Mouse (Mus musculus): Measurements from ENCODE around the gene Bmp4. TPM values are rescaled to one million over a fixed set of nuclear protein-coding genes. Genes with fewer than 3 reads are reported as not detected.

Gene Bmp4
- 12.3 and 16.4 TPM in 2 replicates for polyA plus RNA-seq (2014; fragmentation: Nextera tagmentation; extraction: Ambion mirVana)

DNA sequence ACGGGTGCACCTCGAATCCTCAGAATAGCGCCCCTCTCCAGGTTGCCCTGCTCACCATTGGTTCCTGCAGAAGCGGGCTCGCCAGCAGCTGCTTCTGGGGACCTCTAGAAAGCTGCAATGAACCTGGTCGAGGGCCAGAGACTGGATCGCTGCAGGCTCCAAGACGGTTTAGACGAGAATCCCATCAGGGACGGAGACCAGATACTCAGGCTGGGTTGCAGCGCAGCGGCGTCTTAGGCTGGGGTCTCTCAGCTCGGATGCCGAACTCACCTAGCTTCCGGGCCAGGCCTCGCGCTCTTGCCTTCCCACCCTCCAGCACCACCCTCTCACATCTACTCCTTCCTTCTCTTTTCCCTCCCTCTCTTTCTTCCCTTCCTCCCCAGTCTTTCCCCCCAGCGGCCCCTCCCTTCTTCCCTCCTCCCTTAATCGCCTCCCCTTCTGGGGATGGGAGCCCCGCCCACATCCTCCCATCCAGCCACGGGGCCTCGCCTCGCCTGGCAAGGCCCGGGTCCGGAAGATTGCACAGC lies at the start of gene Bmp4:
TSS of gene Bmp4 (minus strand) at position 421 of the 527 bp plus-strand sequence.
- Histone ChIP-seq H3K4me3 (ENCODE audit: low read depth, low read length) (peak within 1 kb of the TSS; percentile 62), H3K4me2 (ENCODE audit: low read depth, low read length) (peak within 1 kb of the TSS; percentile 75), H3K27ac (replicated peaks; ENCODE audit: low read depth, low read length) (peak within 1 kb of the TSS; percentile 91), H3K9ac (ENCODE audit: low read depth, low read length) (peak within 1 kb of the TSS; percentile 67), H3K4me1 (ENCODE audit: control insufficient read depth, insufficient read depth, low read length) (no peaks in the 10 kb centered on the region; the same call in 1 of the 2 replicates), H3K27me3 (replicated peaks; ENCODE audit: control insufficient read depth, insufficient read depth, low read length) (peaks cover 30% of the 10 kb centered on the region), H3K9me3 (ENCODE audit: control insufficient read depth, low read length) (no peaks in the 10 kb centered on the region), H3K36me3 (ENCODE audit: control insufficient read depth, insufficient read depth, low read length) (no peaks in the 10 kb centered on the region)
- DNase-seq (ENCODE audit: low spot score) (peak; percentile 81), ATAC-seq (ENCODE audit: low read depth) (peak; percentile 24)
- WGBS, result 3% methylated on average over 26 of the region's 26 CpGs

DNA sequence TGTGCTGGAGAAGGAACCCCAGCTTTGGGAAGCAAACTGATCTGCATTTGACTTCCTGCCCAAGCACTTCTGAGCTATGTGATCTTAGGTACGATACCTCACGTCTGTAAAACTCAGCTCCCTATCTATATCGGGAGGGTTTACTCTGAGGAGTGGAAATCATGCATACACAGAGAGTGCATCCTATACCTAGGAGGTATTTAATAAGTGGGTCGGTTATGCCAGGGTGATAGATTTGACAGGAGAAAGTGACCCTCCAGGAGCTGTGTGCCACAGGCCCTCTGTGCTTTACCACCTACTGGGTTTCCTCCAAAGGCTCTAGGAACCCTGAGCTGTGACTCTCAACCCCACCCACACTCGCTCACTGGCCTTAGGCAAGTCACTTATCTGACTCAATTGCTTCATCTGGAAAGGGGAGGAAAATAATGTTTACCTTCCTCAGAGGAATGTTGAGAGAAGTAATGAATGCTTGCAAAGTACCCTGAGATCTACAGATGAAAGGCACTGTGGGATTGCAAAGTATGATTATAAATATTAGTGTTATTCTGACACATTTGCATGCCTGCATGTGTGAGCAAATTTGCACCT lies 49.1 kb upstream of the Bmp4 start:
- Histone ChIP-seq H3K9ac (ENCODE audit: low read depth, low read length) (no peak overlapping the region), H3K27ac (replicated peaks; ENCODE audit: low read depth, low read length) (no peak overlapping the region), H3K9me3 (ENCODE audit: control insufficient read depth, low read length) (no peaks in the 10 kb centered on the region), H3K27me3 (replicated peaks; ENCODE audit: control insufficient read depth, insufficient read depth, low read length) (no peaks in the 10 kb centered on the region), H3K4me1 (ENCODE audit: control insufficient read depth, insufficient read depth, low read length) (peaks cover 12% of the 10 kb centered on the region), H3K4me3 (ENCODE audit: low read depth, low read length) (no peak overlapping the region), H3K36me3 (ENCODE audit: control insufficient read depth, insufficient read depth, low read length) (no peaks in the 10 kb centered on the region), H3K4me2 (ENCODE audit: low read depth, low read length) (no peak overlapping the region)
- ATAC-seq (ENCODE audit: low read depth) (no peak), DNase-seq (ENCODE audit: low spot score) (no peak)
- 78% methylated on average over 5 of the region's 5 CpGs for WGBS

DNA sequence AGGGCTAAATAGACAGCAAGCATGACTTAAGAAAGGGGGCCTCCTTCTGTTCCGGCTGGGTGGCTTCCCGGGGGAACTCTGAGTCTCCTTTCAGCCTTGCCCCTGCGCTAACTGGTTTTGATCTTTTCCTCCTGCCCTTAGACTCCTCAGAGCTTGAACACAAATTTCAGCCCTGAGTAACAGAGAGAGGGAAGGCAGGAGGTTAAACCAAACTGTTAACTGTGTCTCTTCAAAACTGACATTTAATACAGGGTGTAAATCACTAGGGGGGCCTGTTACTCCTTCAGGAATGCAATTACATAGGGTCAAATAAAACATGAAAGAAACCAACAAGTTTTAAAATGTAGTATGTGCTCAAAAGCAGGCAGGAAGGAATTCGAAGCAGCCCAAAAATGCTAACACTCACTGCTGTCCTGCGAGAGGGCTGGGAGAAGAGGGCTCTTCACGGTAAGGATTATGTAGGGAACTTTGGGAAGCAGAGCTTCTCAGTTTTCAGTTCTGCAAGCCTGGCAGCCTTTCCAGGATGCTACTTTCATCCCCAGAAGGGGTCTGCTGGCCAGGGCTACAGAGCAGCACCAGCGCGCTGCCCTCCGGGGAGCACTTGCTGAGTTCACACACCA lies 46.1 kb upstream of the Bmp4 start:
- Histone ChIP-seq H3K4me2 (ENCODE audit: low read depth, low read length) (peak overlapping the region; percentile 40), H3K4me1 (ENCODE audit: control insufficient read depth, insufficient read depth, low read length) (peaks cover 12% of the 10 kb centered on the region), H3K27ac (replicated peaks; ENCODE audit: low read depth, low read length) (no peak overlapping the region; the same call in 1 of the 2 replicates), H3K4me3 (ENCODE audit: low read depth, low read length) (no peak overlapping the region), H3K27me3 (replicated peaks; ENCODE audit: control insufficient read depth, insufficient read depth, low read length) (no peaks in the 10 kb centered on the region), H3K9me3 (ENCODE audit: control insufficient read depth, low read length) (no peaks in the 10 kb centered on the region), H3K9ac (ENCODE audit: low read depth, low read length) (no peak overlapping the region; the same call in 1 of the 2 replicates), H3K36me3 (ENCODE audit: control insufficient read depth, insufficient read depth, low read length) (no peaks in the 10 kb centered on the region)
- DNase-seq (ENCODE audit: low spot score) (peak; percentile 65), ATAC-seq (ENCODE audit: low read depth) (peak; percentile 60)
- 8% methylated on average over 9 of the region's 9 CpGs for WGBS

- WGBS, result 89% methylated on average over 5 of the region's 5 CpGs
Measured at GRCm38 (mm10) chr14:46430231-46430630, 39.8 kb upstream of the Bmp4 start.

DNA sequence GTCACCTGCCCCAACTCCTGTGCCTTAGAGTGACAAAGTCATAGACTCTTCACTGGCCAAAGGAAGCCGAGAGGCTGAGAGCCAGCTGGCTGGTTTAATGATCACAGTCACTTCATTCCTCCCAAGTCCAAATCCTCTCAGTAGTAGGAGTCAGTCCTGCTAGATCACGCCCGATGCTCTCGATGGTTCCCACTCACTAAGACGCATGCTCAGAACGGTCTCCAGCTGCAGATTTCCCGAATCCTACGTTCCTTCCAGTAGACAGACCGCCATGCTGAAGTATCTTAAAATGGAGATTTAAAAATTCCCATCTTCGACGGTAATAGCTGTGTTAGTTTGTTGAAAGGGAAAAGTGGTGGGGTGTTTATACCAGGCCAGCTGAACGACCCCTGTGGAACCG lies 36.8 kb upstream of the Bmp4 start:
- 0 out of 2 replicates have a peak, but pooled peaks cover 2% of the 10 kb centered on the region for H3K4me1 ChIP-seq (ENCODE audit: control insufficient read depth, insufficient read depth, low read length)
- ATAC-seq (ENCODE audit: low read depth), result no peak
- H3K4me3 ChIP-seq (ENCODE audit: low read depth, low read length), result no peak overlapping the region
- no peak overlapping the region for H3K27ac ChIP-seq (replicated peaks; ENCODE audit: low read depth, low read length)
- no peak overlapping the region for H3K9ac ChIP-seq (ENCODE audit: low read depth, low read length)
- H3K27me3 ChIP-seq (replicated peaks; ENCODE audit: control insufficient read depth, insufficient read depth, low read length), result no peaks in the 10 kb centered on the region
- H3K36me3 ChIP-seq (ENCODE audit: control insufficient read depth, insufficient read depth, low read length), result no peaks in the 10 kb centered on the region
- no peak for DNase-seq (ENCODE audit: low spot score)
- peaks cover 3% of the 10 kb centered on the region; the same call in 1 of the 2 replicates for H3K9me3 ChIP-seq (ENCODE audit: control insufficient read depth, low read length)
- H3K4me2 ChIP-seq (ENCODE audit: low read depth, low read length), result no peak overlapping the region
- 94% methylated on average over 13 of the region's 13 CpGs for WGBS

More at GRCm38 (mm10) chr14:46430231-46430630, 39.8 kb upstream of the Bmp4 start:
- DNase-seq (ENCODE audit: low spot score) (no peak), ATAC-seq (ENCODE audit: low read depth) (no peak)
- no peaks in the 10 kb centered on the region for H3K36me3 ChIP-seq (ENCODE audit: control insufficient read depth, insufficient read depth, low read length)
- no peak overlapping the region for H3K27ac ChIP-seq (replicated peaks; ENCODE audit: low read depth, low read length)
- H3K9me3 ChIP-seq (ENCODE audit: control insufficient read depth, low read length), result peaks cover 3% of the 10 kb centered on the region; the same call in 1 of the 2 replicates
- no peak overlapping the region for H3K4me2 ChIP-seq (ENCODE audit: low read depth, low read length)
- no peak overlapping the region for H3K9ac ChIP-seq (ENCODE audit: low read depth, low read length)
- H3K4me1 ChIP-seq (ENCODE audit: control insufficient read depth, insufficient read depth, low read length), result no peaks in the 10 kb centered on the region
- no peak overlapping the region for H3K4me3 ChIP-seq (ENCODE audit: low read depth, low read length)
- H3K27me3 ChIP-seq (replicated peaks; ENCODE audit: control insufficient read depth, insufficient read depth, low read length), result no peaks in the 10 kb centered on the region

- Histone ChIP-seq H3K27ac (replicated peaks; ENCODE audit: low read depth, low read length) (no peak overlapping the region), H3K4me1 (ENCODE audit: control insufficient read depth, insufficient read depth, low read length) (0 out of 2 replicates have a peak, but pooled peaks cover 2% of the 10 kb centered on the region), H3K4me3 (ENCODE audit: low read depth, low read length) (no peak overlapping the region), H3K9me3 (ENCODE audit: control insufficient read depth, low read length) (peaks cover 3% of the 10 kb centered on the region; the same call in 1 of the 2 replicates), H3K9ac (ENCODE audit: low read depth, low read length) (no peak overlapping the region), H3K27me3 (replicated peaks; ENCODE audit: control insufficient read depth, insufficient read depth, low read length) (no peaks in the 10 kb centered on the region), H3K4me2 (ENCODE audit: low read depth, low read length) (no peak overlapping the region), H3K36me3 (ENCODE audit: control insufficient read depth, insufficient read depth, low read length) (no peaks in the 10 kb centered on the region)
- DNase-seq (ENCODE audit: low spot score), result no peak
- WGBS, result 81% methylated on average over 3 of the region's 3 CpGs
- ATAC-seq (ENCODE audit: low read depth), result no peak
Measured at GRCm38 (mm10) chr14:46421823-46422222, 31.4 kb upstream of the Bmp4 start.

DNA sequence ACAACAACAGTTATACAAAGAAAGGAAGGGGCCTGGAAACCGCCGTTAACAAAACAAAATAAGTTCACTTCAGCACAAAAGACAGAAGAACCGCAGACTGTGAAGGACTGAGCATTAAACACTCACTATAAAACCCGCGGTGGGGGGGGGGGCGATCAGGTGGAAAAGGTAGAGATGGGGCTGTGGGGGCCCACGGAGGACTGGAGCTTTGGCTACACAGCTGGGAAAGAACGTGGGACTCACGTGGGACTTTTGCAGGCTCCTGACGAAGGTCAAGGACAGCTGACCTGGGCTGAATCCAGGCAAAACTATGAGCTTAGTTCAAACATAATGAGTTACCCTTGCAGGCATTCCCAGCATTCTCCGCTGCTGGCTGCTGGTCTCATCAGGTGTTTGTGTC lies 28.8 kb upstream of the Bmp4 start:
- Histone ChIP-seq H3K4me3 (ENCODE audit: low read depth, low read length) (no peak overlapping the region), H3K4me2 (ENCODE audit: low read depth, low read length) (no peak overlapping the region), H3K4me1 (ENCODE audit: control insufficient read depth, insufficient read depth, low read length) (0 out of 2 replicates have a peak, but pooled peaks cover 2% of the 10 kb centered on the region), H3K27me3 (replicated peaks; ENCODE audit: control insufficient read depth, insufficient read depth, low read length) (no peaks in the 10 kb centered on the region), H3K27ac (replicated peaks; ENCODE audit: low read depth, low read length) (no peak overlapping the region), H3K36me3 (ENCODE audit: control insufficient read depth, insufficient read depth, low read length) (no peaks in the 10 kb centered on the region), H3K9ac (ENCODE audit: low read depth, low read length) (no peak overlapping the region), H3K9me3 (ENCODE audit: control insufficient read depth, low read length) (0 out of 2 replicates have a peak, but pooled peaks cover 6% of the 10 kb centered on the region)
- WGBS, result 45% methylated on average over 10 of the region's 11 CpGs
- DNase-seq (ENCODE audit: low spot score), result no peak
- no peak for ATAC-seq (ENCODE audit: low read depth)

- H3K9me3 ChIP-seq (ENCODE audit: control insufficient read depth, low read length), result 0 out of 2 replicates have a peak, but pooled peaks cover 6% of the 10 kb centered on the region
- DNase-seq (ENCODE audit: low spot score) (no peak), ATAC-seq (ENCODE audit: low read depth) (no peak)
- WGBS, result 65% methylated on average over 15 of the region's 15 CpGs
- no peaks in the 10 kb centered on the region for H3K27me3 ChIP-seq (replicated peaks; ENCODE audit: control insufficient read depth, insufficient read depth, low read length)
- no peak overlapping the region for H3K9ac ChIP-seq (ENCODE audit: low read depth, low read length)
- H3K4me1 ChIP-seq (ENCODE audit: control insufficient read depth, insufficient read depth, low read length), result 0 out of 2 replicates have a peak, but pooled peaks cover 2% of the 10 kb centered on the region
- H3K27ac ChIP-seq (replicated peaks; ENCODE audit: low read depth, low read length), result no peak overlapping the region
- H3K36me3 ChIP-seq (ENCODE audit: control insufficient read depth, insufficient read depth, low read length), result no peaks in the 10 kb centered on the region
- H3K4me3 ChIP-seq (ENCODE audit: low read depth, low read length), result no peak overlapping the region
- H3K4me2 ChIP-seq (ENCODE audit: low read depth, low read length), result no peak overlapping the region
Measured at GRCm38 (mm10) chr14:46418371-46419097, 28.1 kb upstream of the Bmp4 start.
